Mouse (Mus musculus) neural tube, embryonic 13.5 days (tissue): ENCODE measurements around the gene Hdac10. TPM values are rescaled to one million over a fixed set of nuclear protein-coding genes. Genes with fewer than 3 reads are reported as not detected.

ENCODE experiments used
- ATAC-seq: fragments of 200-750 bp; cut with Nextera tagmentation; 2 replicates; pipeline ENCODE4 v1.8.0; 2017; ENCODE audit warnings: low read depth, mild to moderate bottlenecking, moderate TSS enrichment, moderate library complexity
- H3K27ac ChIP-seq: fragments of 300-500 bp; sonication (generic); replicated peaks from 2 replicates; pipeline ENCODE4 v1.5.1; 2015; ENCODE audit warnings: moderate library complexity, mild to moderate bottlenecking, inconsistent platforms
- H3K27me3 ChIP-seq: fragments of 300-500 bp; sonication (generic); 2 replicates; pipeline ENCODE4 v1.6.1; 2015; ENCODE audit warnings: mild to moderate bottlenecking, inconsistent platforms
- H3K36me3 ChIP-seq: fragments of 300-500 bp; sonication (generic); 2 replicates; pipeline ENCODE4 v1.6.1; 2015; ENCODE audit warnings: mild to moderate bottlenecking, inconsistent platforms
- H3K4me1 ChIP-seq: fragments of 300-500 bp; sonication (generic); replicated peaks from 2 replicates; pipeline ENCODE4 v1.6.1; 2015; ENCODE audit warnings: inconsistent platforms
- H3K4me2 ChIP-seq: fragments of 300-500 bp; sonication (generic); 2 replicates; pipeline ENCODE4 v1.6.1; 2015; ENCODE audit warnings: inconsistent platforms, mild to moderate bottlenecking, moderate library complexity
- H3K4me3 ChIP-seq: fragments of 300-500 bp; sonication (generic); 2 replicates; pipeline ENCODE4 v1.5.1; 2015; ENCODE audit warnings: mild to moderate bottlenecking, inconsistent platforms
- H3K9ac ChIP-seq: fragments of 300-500 bp; sonication (generic); 2 replicates; pipeline ENCODE4 v1.6.1; 2015; ENCODE audit warnings: moderate library complexity, mild to moderate bottlenecking, inconsistent platforms
- H3K9me3 ChIP-seq: fragments of 300-500 bp; sonication (generic); 2 replicates; pipeline ENCODE4 v1.6.1; 2016; ENCODE audit warnings: inconsistent platforms
- WGBS: fragments of 180-500 bp; shearing (Covaris S2); methylation state at CpG from one replicate; pipeline ENCODE4 v1.1.7; 2015; 5-methylcytosine and 5-hydroxymethylcytosine counted together
- polyA plus RNA-seq: library from polyadenylated mRNA; unstranded; fragments of >200 nt; fragmentation: Nextera tagmentation; extraction: Ambion mirVana; gene quantifications from 2 replicates; pipeline ENCODE4 v1.2.1, GENCODE M21; 2015

Hdac10 gene
- polyA plus RNA-seq, 1 experiment from 2014 or later, result 26.7 TPM

GRCm38 (mm10) chr15:89147024-89147423 lies 18.5 kb upstream of the Hdac10 start:
- ATAC-seq, result no peak
- 15% methylated on average over 15 of the region's 16 CpGs for WGBS

GRCm38 (mm10) chr15:89146537-89146936 lies 18.0 kb upstream of the Hdac10 start:
- Histone ChIP-seq H3K27ac (peak overlapping the region; percentile 81), H3K27me3 (no peaks in the 10 kb centered on the region), H3K9me3 (no peaks in the 10 kb centered on the region), H3K4me2 (peak overlapping the region; percentile 77), H3K4me1 (peaks cover 42% of the 10 kb centered on the region), H3K9ac (peak overlapping the region; percentile 84), H3K4me3 (peak overlapping the region; percentile 67), H3K36me3 (peaks cover 36% of the 10 kb centered on the region)
- ATAC-seq, result peak; percentile 33; the same call in 1 of the 2 replicates
- under 1% methylated on average over 27 of the region's 27 CpGs for WGBS

More at GRCm38 (mm10) chr15:89147024-89147423, 18.5 kb upstream of the Hdac10 start:
- H3K4me1 ChIP-seq, result peaks cover 45% of the 10 kb centered on the region
- H3K9ac ChIP-seq, result peak overlapping the region; percentile 84
- H3K4me3 ChIP-seq, result peak overlapping the region; percentile 67
- H3K27me3 ChIP-seq, result no peaks in the 10 kb centered on the region
- peak overlapping the region; percentile 81 for H3K27ac ChIP-seq
- H3K36me3 ChIP-seq, result peaks cover 36% of the 10 kb centered on the region
- no peaks in the 10 kb centered on the region for H3K9me3 ChIP-seq
- peak overlapping the region; percentile 77 for H3K4me2 ChIP-seq

DNA sequence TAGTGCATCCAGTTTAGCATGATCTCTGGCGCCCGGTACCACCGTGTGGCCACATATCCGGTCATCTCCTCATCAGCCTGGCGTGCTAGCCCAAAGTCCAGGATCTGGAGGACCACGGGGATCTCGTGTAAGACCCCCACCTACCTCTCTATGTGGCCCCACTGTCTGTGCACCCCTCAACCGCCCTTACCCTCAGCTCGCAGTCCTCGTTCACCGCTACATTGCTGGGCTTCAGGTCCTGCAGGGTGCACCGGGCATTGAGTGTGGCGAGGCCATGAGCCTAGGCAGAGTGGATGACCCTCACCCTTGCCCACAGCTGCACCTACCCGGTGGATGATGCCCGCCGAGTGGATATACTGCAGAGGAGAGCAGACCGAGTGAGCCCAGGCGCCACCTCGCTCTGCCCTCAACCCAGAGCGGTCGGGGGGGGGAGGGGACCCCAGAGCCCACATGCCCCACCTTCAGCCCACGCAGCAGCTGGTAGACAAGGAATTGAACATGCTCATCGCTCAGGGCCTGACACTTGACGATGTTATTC lies 17.4 kb upstream of the Hdac10 start:
- no peaks in the 10 kb centered on the region for H3K9me3 ChIP-seq
- no peak overlapping the region for H3K27ac ChIP-seq
- peak overlapping the region; percentile 84 for H3K9ac ChIP-seq
- no peak for ATAC-seq
- H3K4me1 ChIP-seq, result peaks cover 45% of the 10 kb centered on the region
- peaks cover 5% of the 10 kb centered on the region; the same call in 1 of the 2 replicates for H3K27me3 ChIP-seq
- peak overlapping the region; percentile 67 for H3K4me3 ChIP-seq
- H3K36me3 ChIP-seq, result peaks cover 36% of the 10 kb centered on the region
- H3K4me2 ChIP-seq, result peak overlapping the region; percentile 77
- WGBS, result 79% methylated on average over 24 of the region's 24 CpGs

GRCm38 (mm10) chr15:89144965-89145364 lies 16.5 kb upstream of the Hdac10 start:
- Histone ChIP-seq H3K27me3 (peaks cover 14% of the 10 kb centered on the region), H3K9ac (no peak overlapping the region), H3K27ac (no peak overlapping the region), H3K36me3 (peaks cover 36% of the 10 kb centered on the region), H3K9me3 (no peaks in the 10 kb centered on the region), H3K4me3 (no peak overlapping the region), H3K4me1 (peaks cover 47% of the 10 kb centered on the region), H3K4me2 (no peak overlapping the region)
- WGBS, result 94% methylated on average over 11 of the region's 11 CpGs
- ATAC-seq, result no peak

GRCm38 (mm10) chr15:89143134-89143533 lies 14.6 kb upstream of the Hdac10 start:
- 88% methylated on average over 2 of the region's 2 CpGs for WGBS
- Histone ChIP-seq H3K9me3 (no peaks in the 10 kb centered on the region), H3K36me3 (peaks cover 36% of the 10 kb centered on the region), H3K27ac (no peak overlapping the region), H3K27me3 (peaks cover 27% of the 10 kb centered on the region), H3K9ac (no peak overlapping the region), H3K4me3 (no peak overlapping the region), H3K4me1 (peaks cover 41% of the 10 kb centered on the region), H3K4me2 (no peak overlapping the region)
- ATAC-seq, result no peak

- H3K27ac ChIP-seq, result no peak overlapping the region
- H3K27me3 ChIP-seq, result peaks cover 27% of the 10 kb centered on the region
- no peaks in the 10 kb centered on the region for H3K9me3 ChIP-seq
- H3K9ac ChIP-seq, result no peak overlapping the region
- no peak for ATAC-seq
- peaks cover 36% of the 10 kb centered on the region for H3K36me3 ChIP-seq
- peaks cover 32% of the 10 kb centered on the region for H3K4me1 ChIP-seq
- H3K4me2 ChIP-seq, result no peak overlapping the region
- 70% methylated on average over 4 of the region's 4 CpGs for WGBS
- H3K4me3 ChIP-seq, result no peak overlapping the region
Observed at GRCm38 (mm10) chr15:89141905-89142304, 13.4 kb upstream of the Hdac10 start.

DNA sequence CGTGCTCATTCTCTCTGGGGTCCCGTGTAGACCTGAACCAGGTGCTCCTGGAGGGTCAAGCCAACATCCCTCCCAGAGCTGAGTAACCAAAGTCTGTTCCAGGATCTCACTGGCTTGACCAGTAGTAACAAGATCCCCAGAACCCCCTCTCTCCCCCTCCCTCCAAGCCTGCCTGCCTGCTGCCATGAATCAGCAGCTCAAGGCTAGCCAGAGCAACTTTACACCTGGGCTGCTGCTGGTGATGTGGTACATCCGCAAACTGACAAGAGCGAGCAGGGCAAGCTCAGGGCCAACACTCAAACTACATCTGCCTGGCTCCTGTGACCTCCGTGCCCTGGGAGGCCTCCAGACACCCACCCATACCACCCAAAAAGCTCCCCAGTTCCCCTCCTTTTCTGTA lies 12.9 kb upstream of the Hdac10 start:
- no peaks in the 10 kb centered on the region for H3K9me3 ChIP-seq
- H3K4me2 ChIP-seq, result no peak overlapping the region
- WGBS, result 24% methylated on average over 5 of the region's 5 CpGs
- H3K4me1 ChIP-seq, result peaks cover 27% of the 10 kb centered on the region
- H3K27me3 ChIP-seq, result peaks cover 27% of the 10 kb centered on the region
- H3K36me3 ChIP-seq, result peaks cover 36% of the 10 kb centered on the region
- no peak overlapping the region for H3K4me3 ChIP-seq
- no peak overlapping the region for H3K9ac ChIP-seq
- no peak for ATAC-seq
- H3K27ac ChIP-seq, result no peak overlapping the region

GRCm38 (mm10) chr15:89140659-89141252 lies 12.3 kb upstream of the Hdac10 start, which contains the start of gene Mapk12:
Gene Mapk12 (minus strand): TSS chr15:89140703.
- no peak within 1 kb of the TSS for H3K27ac ChIP-seq
- H3K27me3 ChIP-seq, result peaks cover 27% of the 10 kb centered on the region
- no peaks in the 10 kb centered on the region for H3K9me3 ChIP-seq
- peaks cover 22% of the 10 kb centered on the region for H3K4me1 ChIP-seq
- under 1% methylated on average over 21 of the region's 21 CpGs for WGBS
- peak within 1 kb of the TSS; percentile 47 for H3K4me3 ChIP-seq
- peak within 1 kb of the TSS; percentile 95 for H3K4me2 ChIP-seq
- peak; percentile 57 for ATAC-seq
- H3K9ac ChIP-seq, result peak within 1 kb of the TSS; percentile 71
- H3K36me3 ChIP-seq, result peaks cover 33% of the 10 kb centered on the region

- Histone ChIP-seq H3K4me1 (peaks cover 22% of the 10 kb centered on the region), H3K9ac (peak overlapping the region; percentile 71), H3K36me3 (peaks cover 27% of the 10 kb centered on the region), H3K27me3 (peaks cover 27% of the 10 kb centered on the region), H3K9me3 (no peaks in the 10 kb centered on the region), H3K27ac (no peak overlapping the region), H3K4me2 (peak overlapping the region; percentile 95), H3K4me3 (peak overlapping the region; percentile 47)
- ATAC-seq, result peak; percentile 45; the same call in 1 of the 2 replicates
- under 1% methylated on average over 53 of the region's 53 CpGs for whole genome bisulfite sequencing
Observed at GRCm38 (mm10) chr15:89140048-89140658, 11.7 kb upstream of the Hdac10 start.

DNA sequence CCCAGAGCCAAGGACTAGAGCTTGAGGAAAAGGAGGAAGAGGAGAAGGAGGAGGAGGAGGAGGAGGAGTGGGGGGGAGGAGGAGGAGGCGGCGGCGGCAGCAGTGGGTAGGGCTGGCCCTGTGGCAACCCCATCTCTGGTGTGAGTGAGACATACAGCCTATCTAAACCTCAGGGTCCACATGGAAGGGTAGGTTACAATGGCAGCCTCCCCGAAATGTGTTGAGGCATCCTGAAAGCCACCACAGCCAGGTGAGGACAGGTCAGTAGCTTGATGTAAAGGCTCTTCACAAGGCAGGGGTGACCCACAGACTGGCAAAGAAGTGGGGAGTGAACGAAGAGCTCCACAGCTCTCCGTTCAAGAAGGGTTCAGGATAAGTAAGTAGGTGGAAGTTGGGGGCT lies 10.0 kb upstream of the Hdac10 start:
- Histone ChIP-seq H3K36me3 (peaks cover 12% of the 10 kb centered on the region), H3K4me3 (no peak overlapping the region), H3K9me3 (no peaks in the 10 kb centered on the region), H3K9ac (no peak overlapping the region), H3K4me1 (peaks cover 22% of the 10 kb centered on the region), H3K27me3 (peaks cover 27% of the 10 kb centered on the region), H3K27ac (no peak overlapping the region), H3K4me2 (no peak overlapping the region)
- ATAC-seq, result no peak
- WGBS, result 92% methylated on average over 6 of the region's 6 CpGs

GRCm38 (mm10) chr15:89138046-89138405 lies 9.5 kb upstream of the Hdac10 start:
- no peak overlapping the region for H3K27ac ChIP-seq

DNA sequence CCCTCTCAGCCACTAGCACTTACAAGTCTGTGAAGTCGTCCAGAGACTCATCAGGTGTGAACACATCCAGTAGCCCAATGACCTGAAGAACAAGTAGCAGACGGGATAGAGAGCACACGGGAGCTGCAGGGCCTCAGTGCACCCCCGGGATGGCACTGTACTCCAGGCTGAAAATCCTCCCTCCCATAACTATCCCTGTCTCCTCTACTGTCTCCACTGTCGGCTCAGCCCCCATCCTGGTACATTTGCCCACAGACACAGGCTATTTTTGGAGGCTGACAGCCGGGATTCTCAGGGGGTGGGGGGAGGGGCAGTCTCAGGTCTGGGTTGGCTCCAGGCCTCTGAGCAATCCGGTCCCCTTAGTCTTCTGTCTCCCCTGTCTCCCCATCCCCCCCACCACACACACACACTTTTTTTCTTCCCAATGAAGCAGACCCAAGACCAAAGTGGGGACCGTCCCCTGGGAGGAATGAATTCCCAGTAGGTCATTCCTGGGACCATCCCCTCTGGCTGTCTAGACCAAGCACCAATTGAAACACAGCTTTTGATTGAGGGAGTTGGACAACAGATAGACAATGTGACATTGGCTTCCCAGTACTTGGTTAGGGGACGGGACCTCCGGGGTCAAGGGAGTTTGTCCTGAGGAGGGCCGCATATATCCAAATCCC lies 9.0 kb upstream of the Hdac10 start:
- ATAC-seq, result no peak
- 73% methylated on average over 11 of the region's 11 CpGs for WGBS
- Histone ChIP-seq H3K4me1 (peaks cover 22% of the 10 kb centered on the region), H3K9ac (no peak overlapping the region), H3K27me3 (peaks cover 27% of the 10 kb centered on the region), H3K27ac (no peak overlapping the region), H3K4me2 (no peak overlapping the region), H3K4me3 (no peak overlapping the region), H3K9me3 (no peaks in the 10 kb centered on the region), H3K36me3 (peaks cover 2% of the 10 kb centered on the region; the same call in 1 of the 2 replicates)

More at GRCm38 (mm10) chr15:89138046-89138405, 9.5 kb upstream of the Hdac10 start:
- peaks cover 7% of the 10 kb centered on the region for H3K36me3 ChIP-seq
- ATAC-seq, result no peak
- H3K9me3 ChIP-seq, result no peaks in the 10 kb centered on the region
- H3K27me3 ChIP-seq, result peaks cover 27% of the 10 kb centered on the region
- H3K4me2 ChIP-seq, result no peak overlapping the region
- 88% methylated on average over 7 of the region's 7 CpGs for WGBS
- H3K4me1 ChIP-seq, result peaks cover 22% of the 10 kb centered on the region
- H3K4me3 ChIP-seq, result no peak overlapping the region
- H3K9ac ChIP-seq, result no peak overlapping the region
